22 mouse cellular contexts compared by ENCODE assay signal in the genomic region with DNA sequence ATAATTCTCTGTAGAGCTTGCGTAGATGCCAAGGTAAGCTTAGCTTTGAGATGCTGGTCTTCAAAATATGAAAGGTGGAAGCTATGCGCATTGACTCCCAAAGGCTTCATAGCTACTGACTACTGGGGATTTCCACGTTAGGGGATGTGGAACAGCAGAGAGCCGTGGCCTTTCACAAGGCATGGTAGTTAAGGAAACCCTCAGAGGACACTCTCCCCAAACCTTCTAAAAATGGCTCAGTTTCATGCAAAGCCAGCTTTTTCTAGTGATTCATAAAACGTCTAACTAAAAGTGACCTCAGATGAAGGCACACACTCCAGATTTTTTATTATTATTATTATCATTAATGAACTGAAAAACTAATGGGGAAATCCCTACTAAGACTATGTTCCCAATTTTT. TPM values are rescaled to one million over a fixed set of nuclear protein-coding genes. Genes with fewer than 3 reads are reported as not detected.
"Had no signal": no experiment of that assay in that cellular context is flagged by ENCODE, and none has a peak within 500 bp of the region (broad histone marks: within the 10 kb centered on the region; RNA-seq: fewer than 3 reads in every experiment).

No protein-coding gene starts in this region.

- H3K4me3 ChIP-seq: neural tube, embryonic 12.5 days; neural tube, embryonic 13.5 days; neural tube, embryonic 15.5 days; stomach, embryonic 15.5 days had no signal

- H3K9ac ChIP-seq: neural tube, embryonic 12.5 days; neural tube, embryonic 13.5 days; neural tube, embryonic 15.5 days; stomach, embryonic 15.5 days had no signal

- H3K9me3 ChIP-seq: neural tube, embryonic 12.5 days; neural tube, embryonic 13.5 days; neural tube, embryonic 15.5 days; stomach, embryonic 15.5 days had no signal

- H3K27ac ChIP-seq: neural tube, embryonic 12.5 days; neural tube, embryonic 13.5 days; neural tube, embryonic 15.5 days; stomach, embryonic 15.5 days; stomach, postnatal 0 days had no signal

- DNase-seq: retina, postnatal 1 day; right cerebral cortex, adult 18-20 months; right cerebral cortex, postnatal 14 days; right cerebral cortex, postnatal 25 days; right cerebral cortex, postnatal 4 days; spleen, adult 18-20 months; thymus, adult 18-20 months; thymus, adult 2 months; thymus, postnatal 14 days; thymus, postnatal 25 days; thymus, postnatal 36 days; thymus, postnatal 4 days had no signal

- H3K27me3 ChIP-seq: neural tube, embryonic 12.5 days; neural tube, embryonic 13.5 days; neural tube, embryonic 15.5 days; stomach, embryonic 15.5 days had no signal

- H3K4me2 ChIP-seq: neural tube, embryonic 12.5 days; neural tube, embryonic 13.5 days; neural tube, embryonic 15.5 days; stomach, embryonic 15.5 days had no signal

RNA-seq across cellular contexts. Expression of a gene that starts 30.4 kb away (rescaled TPM):
- total RNA-seq: neutrophil, adult 5-6 weeks had no signal
- polyA plus RNA-seq: neural tube, embryonic 12.5 days; neural tube, embryonic 13.5 days; neural tube, embryonic 14.5 days; neural tube, embryonic 15.5 days; small intestine, adult 2 months; stomach, embryonic 15.5 days; stomach, embryonic 16.5 days; stomach, postnatal 0 days; testis, adult 2 months had no signal
